Mouse (Mus musculus) left cerebral cortex, postnatal 36 days (tissue): ENCODE results near the gene Gna14. TPM values are rescaled to one million over a fixed set of nuclear protein-coding genes. Genes with fewer than 3 reads are reported as not detected.

Source experiments
- DNase-seq, 2 experiments: peaks; one replicate each; pipeline ENCODE4 v3.0.0; 2021 to 2022; ENCODE audit warnings: low spot score in 2 of 2, mixed read lengths in 1 of 2
- intact Hi-C: fragments of 180-260 bp; cut with DNase I; formaldehyde crosslinking; loops from one replicate; pipeline ENCODE4 v1.15.1; 2025
- total RNA-seq, 2 experiments: library from RNA; stranded (reverse); gene quantifications; 2 replicates each; pipeline ENCODE4 v1.2.3; 2021

Gna14 gene
- total RNA-seq, 2 experiments from 2014 or later, result 0.16 to 0.30 TPM

GRCm38 (mm10) chr19:16494816-16495516 is 59.4 kb downstream of the Gna14 start:
- intact Hi-C loops, result no loop called here
- no peak for DNase-seq

GRCm38 (mm10) chr19:16496016-16496415 is 60.5 kb downstream of the Gna14 start:
- intact Hi-C loops, result no loop called here
- DNase-seq, result no peak

GRCm38 (mm10) chr19:16502054-16502453 is 66.5 kb downstream of the Gna14 start:
- no peak for DNase-seq
- intact Hi-C loops, result no loop called here

GRCm38 (mm10) chr19:16506711-16507364 is 71.3 kb downstream of the Gna14 start:
- intact Hi-C loops, result no loop called here
- no peak for DNase-seq

GRCm38 (mm10) chr19:16510343-16511080 is 75.0 kb downstream of the Gna14 start:
- intact Hi-C loops, result no loop called here

GRCm38 (mm10) chr19:16511081-16511420 is 75.5 kb downstream of the Gna14 start:
- intact Hi-C loops, result no loop called here
- DNase-seq, result no peak

More at GRCm38 (mm10) chr19:16510343-16511080, 75.0 kb downstream of the Gna14 start:
- DNase-seq, result no peak

GRCm38 (mm10) chr19:16514201-16514600 is 78.6 kb downstream of the Gna14 start:
- no peak for DNase-seq
- intact Hi-C loops, result no loop called here

GRCm38 (mm10) chr19:16518569-16518968 is 83.0 kb downstream of the Gna14 start:
- intact Hi-C loops, result no loop called here
- no peak for DNase-seq

GRCm38 (mm10) chr19:16520608-16521007 is 85.0 kb downstream of the Gna14 start:
- DNase-seq, result no peak
- intact Hi-C loops, result no loop called here

- intact Hi-C loops, result no loop called here
- DNase-seq, result no peak
Measured at GRCm38 (mm10) chr19:16526302-16526880, 90.8 kb downstream of the Gna14 start.

GRCm38 (mm10) chr19:16527031-16527430 is 91.5 kb downstream of the Gna14 start:
- no peak for DNase-seq
- intact Hi-C loops, result no loop called here

- intact Hi-C loops, result no loop called here
- DNase-seq, result no peak
Measured at GRCm38 (mm10) chr19:16528225-16528828, 92.8 kb downstream of the Gna14 start.

GRCm38 (mm10) chr19:16529293-16529920 is 93.8 kb downstream of the Gna14 start:
- no peak for DNase-seq
- intact Hi-C loops, result no loop called here

- intact Hi-C loops, result no loop called here
Measured at GRCm38 (mm10) chr19:16529999-16530398, 94.4 kb downstream of the Gna14 start.

GRCm38 (mm10) chr19:16534311-16534710 is 98.7 kb downstream of the Gna14 start:
- intact Hi-C loops, result no loop called here
- DNase-seq, result no peak

More at GRCm38 (mm10) chr19:16529999-16530398, 94.4 kb downstream of the Gna14 start:
- no peak for DNase-seq

- intact Hi-C loops, result no loop called here
- DNase-seq, result no peak
Measured at GRCm38 (mm10) chr19:16538416-16538815, 102.9 kb downstream of the Gna14 start.

- no peak for DNase-seq
- intact Hi-C loops, result no loop called here
Measured at GRCm38 (mm10) chr19:16543688-16544087, 108.1 kb downstream of the Gna14 start.

- intact Hi-C loops, result no loop called here
- no peak for DNase-seq
Measured at GRCm38 (mm10) chr19:16556988-16557387, 121.4 kb downstream of the Gna14 start.

- DNase-seq, result no peak
- intact Hi-C loops, result no loop called here
Measured at GRCm38 (mm10) chr19:16557971-16558370, 122.4 kb downstream of the Gna14 start.
